Mouse (Mus musculus) testis, adult 2 months (tissue): ENCODE results near the gene Dach1. TPM values are rescaled to one million over a fixed set of nuclear protein-coding genes. Genes with fewer than 3 reads are reported as not detected.

Experiments
- H3K27ac ChIP-seq: fragments of 200-500 bp; 2 replicates; pipeline ENCODE4 v1.5.1; 2012; ENCODE audit warnings: low read depth, low read length; ENCODE audit not compliant: control insufficient read depth, insufficient read depth
- H3K27me3 ChIP-seq: fragments of 200-500 bp; 2 replicates; pipeline ENCODE4 v1.6.1; 2012; ENCODE audit warnings: mild to moderate bottlenecking, low read length, moderate library complexity; ENCODE audit not compliant: control insufficient read depth, insufficient read depth
- H3K36me3 ChIP-seq: fragments of 200-500 bp; 2 replicates; pipeline ENCODE4 v1.6.1; 2012; ENCODE audit warnings: mild to moderate bottlenecking, low read length; ENCODE audit not compliant: control insufficient read depth, insufficient read depth
- H3K4me1 ChIP-seq: fragments of 200-500 bp; 2 replicates; pipeline ENCODE4 v1.6.1; 2012; ENCODE audit warnings: low read length; ENCODE audit not compliant: control insufficient read depth, insufficient read depth
- H3K4me3 ChIP-seq: fragments of 200-500 bp; 2 replicates; pipeline ENCODE4 v1.5.1; 2012; ENCODE audit warnings: low read depth, mild to moderate bottlenecking, low read length, moderate library complexity, mixed read lengths; ENCODE audit not compliant: control insufficient read depth
- CTCF ChIP-seq: fragments of 200-500 bp; IDR thresholded peaks from 2 replicates; pipeline ENCODE4 v1.5.1; 2012; ENCODE audit warnings: low read depth, mild to moderate bottlenecking, inconsistent platforms, low read length, moderate library complexity; ENCODE audit not compliant: control insufficient read depth, insufficient read depth, insufficient replicate concordance
- POLR2A ChIP-seq: fragments of 200-500 bp; IDR thresholded peaks from 2 replicates; pipeline ENCODE4 v1.6.1; 2012; ENCODE audit warnings: low read depth, mild to moderate bottlenecking, inconsistent platforms, low read length, moderate library complexity; ENCODE audit not compliant: control insufficient read depth
- polyA plus RNA-seq: library from polyadenylated mRNA; depleted of rRNA; stranded (reverse); fragments of >200 nt; gene quantifications from 2 replicates; pipeline ENCODE4 v1.2.3, GENCODE M21; 2012

The Dach1 gene
- polyA plus RNA-seq, 1 experiment: 0.31 TPM

- Histone ChIP-seq H3K36me3 (no peaks in the 10 kb centered on the region), H3K27me3 (no peaks in the 10 kb centered on the region), H3K4me1 (no peaks in the 10 kb centered on the region), H3K4me3 (no peak overlapping the region), H3K27ac (no peak overlapping the region)
- TF ChIP-seq POLR2A: no peak
- no peak for TF ChIP-seq CTCF
These were observed 188.7 kb downstream of the Dach1 start for GRCm38 (mm10) chr14:97980879-97981278.

- H3K36me3 ChIP-seq: no peaks in the 10 kb centered on the region
- H3K4me1 ChIP-seq: no peaks in the 10 kb centered on the region
- no peak overlapping the region for H3K27ac ChIP-seq
- H3K27me3 ChIP-seq: no peaks in the 10 kb centered on the region
- H3K4me3 ChIP-seq: no peak overlapping the region
- TF ChIP-seq POLR2A (no peak), CTCF (no peak)
These were observed 193.5 kb downstream of the Dach1 start for GRCm38 (mm10) chr14:97976091-97976490.

- no peak overlapping the region for H3K4me3 ChIP-seq
- H3K4me1 ChIP-seq: no peaks in the 10 kb centered on the region
- TF ChIP-seq CTCF (no peak), POLR2A (no peak)
- no peaks in the 10 kb centered on the region for H3K36me3 ChIP-seq
- H3K27ac ChIP-seq: no peak overlapping the region
- no peaks in the 10 kb centered on the region for H3K27me3 ChIP-seq
These were observed 194.1 kb downstream of the Dach1 start for GRCm38 (mm10) chr14:97975447-97975846.

GRCm38 (mm10) chr14:97964543-97965069, 205.0 kb downstream of the Dach1 start:
- Histone ChIP-seq H3K27ac (no peak overlapping the region), H3K4me3 (no peak overlapping the region), H3K4me1 (no peaks in the 10 kb centered on the region), H3K36me3 (no peaks in the 10 kb centered on the region), H3K27me3 (no peaks in the 10 kb centered on the region)
- TF ChIP-seq CTCF (no peak), POLR2A (no peak)

GRCm38 (mm10) chr14:97963624-97964023, 205.9 kb downstream of the Dach1 start:
- H3K4me3 ChIP-seq: no peak overlapping the region
- no peak for TF ChIP-seq POLR2A
- H3K27me3 ChIP-seq: no peaks in the 10 kb centered on the region
- no peaks in the 10 kb centered on the region for H3K36me3 ChIP-seq
- no peaks in the 10 kb centered on the region for H3K4me1 ChIP-seq
- no peak overlapping the region for H3K27ac ChIP-seq

GRCm38 (mm10) chr14:97956356-97956755, 213.2 kb downstream of the Dach1 start:
- TF ChIP-seq CTCF (no peak), POLR2A (no peak)
- no peaks in the 10 kb centered on the region for H3K27me3 ChIP-seq
- H3K36me3 ChIP-seq: no peaks in the 10 kb centered on the region
- no peak overlapping the region for H3K27ac ChIP-seq
- no peak overlapping the region for H3K4me3 ChIP-seq
- H3K4me1 ChIP-seq: no peaks in the 10 kb centered on the region

- TF ChIP-seq POLR2A (no peak), CTCF (no peak)
- Histone ChIP-seq H3K27ac (no peak overlapping the region), H3K4me1 (no peaks in the 10 kb centered on the region), H3K36me3 (no peaks in the 10 kb centered on the region), H3K4me3 (no peak overlapping the region), H3K27me3 (no peaks in the 10 kb centered on the region)
These were observed 224.1 kb downstream of the Dach1 start for GRCm38 (mm10) chr14:97945471-97945870.

GRCm38 (mm10) chr14:97944643-97945268, 224.8 kb downstream of the Dach1 start:
- TF ChIP-seq CTCF (no peak), POLR2A (no peak)
- H3K4me3 ChIP-seq: no peak overlapping the region

More at GRCm38 (mm10) chr14:97944643-97945268, 224.8 kb downstream of the Dach1 start:
- Histone ChIP-seq H3K27ac (no peak overlapping the region), H3K36me3 (no peaks in the 10 kb centered on the region), H3K4me1 (no peaks in the 10 kb centered on the region), H3K27me3 (no peaks in the 10 kb centered on the region)
